Mouse (Mus musculus) CH12.LX (cell line): Measurements from ENCODE around the gene Ltbp2.

Experiments
- CTCF ChIP-seq, 2 experiments: IDR thresholded peaks in 1 of 2; conservative IDR thresholded peaks in 1 of 2; 2 replicates each; pipeline ENCODE4 v1.5.1; 2011 to 2012; ENCODE audit warnings: low read depth in 2 of 2, low read length in 2 of 2, improper control_type of control experiment in 1 of 2, inconsistent platforms in 1 of 2, mild to moderate bottlenecking in 1 of 2, moderate library complexity in 1 of 2
- EP300 ChIP-seq: IDR thresholded peaks from 2 replicates; pipeline ENCODE4 v1.6.1; 2011; ENCODE audit warnings: low read length, improper control_type of control experiment
- POLR2A ChIP-seq: IDR thresholded peaks from 2 replicates; pipeline ENCODE4 v1.6.1; 2011; ENCODE audit warnings: low read depth, mild to moderate bottlenecking, improper control_type of control experiment, low read length
- POLR2AphosphoS2 ChIP-seq: IDR thresholded peaks from 2 replicates; pipeline ENCODE4 v1.6.1; 2011; ENCODE audit warnings: low read depth, low read length, improper control_type of control experiment

DNA sequence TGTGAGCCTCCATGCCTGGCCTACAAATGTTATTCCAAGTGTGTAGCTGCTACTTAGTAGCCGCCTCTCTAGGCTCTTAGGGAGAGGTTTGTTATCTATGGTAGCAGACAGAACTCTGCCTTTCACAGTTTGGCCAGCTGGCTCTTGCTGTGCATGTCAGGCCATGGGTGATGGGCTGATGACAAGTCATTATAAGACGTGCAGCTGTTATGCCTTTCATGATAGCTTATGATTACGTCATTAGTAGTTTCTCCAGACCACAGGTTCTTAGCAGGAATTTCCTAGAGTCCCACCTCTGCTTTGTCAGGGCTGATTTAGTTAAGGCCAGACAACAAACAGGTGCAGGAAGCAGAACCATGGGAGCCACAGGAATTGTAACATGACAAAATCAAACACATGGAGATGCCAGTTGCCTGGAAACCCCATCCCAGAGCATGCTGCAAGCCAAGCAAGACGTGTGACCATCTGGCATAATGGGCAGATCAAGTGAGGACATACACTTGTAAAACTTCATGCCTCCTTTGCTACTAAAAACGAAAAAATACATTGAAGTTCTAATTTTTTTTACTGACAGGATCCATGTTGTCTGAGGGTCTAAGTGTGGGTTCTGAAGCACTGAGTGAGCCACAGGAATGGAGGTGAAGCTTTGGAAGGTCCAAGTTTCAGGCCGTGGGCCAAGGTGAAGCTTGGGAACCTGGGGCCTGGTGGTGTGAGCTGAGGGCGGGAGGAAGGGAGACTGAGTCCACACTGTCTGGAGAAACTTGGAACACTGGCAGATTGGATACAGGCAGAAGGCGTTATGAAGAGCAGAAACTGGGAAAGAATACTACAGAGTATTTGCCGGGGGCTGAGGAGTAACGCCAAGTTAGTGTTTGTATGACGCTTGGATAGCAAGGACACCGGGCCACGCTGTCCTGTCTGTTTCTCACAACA lies 56.8 kb downstream of the Ltbp2 start:
- TF ChIP-seq POLR2A: no peak
- TF ChIP-seq CTCF (conservative IDR thresholded peaks at IDR 0.05 in 1 of 2, IDR thresholded peaks at IDR 0.05 in 1 of 2; ENCODE audit: low read depth in 2 of 2, low read length in 2 of 2): no peak
- TF ChIP-seq EP300: no peak
- no peak for TF ChIP-seq POLR2AphosphoS2
